Mouse (Mus musculus) megakaryocyte, embryonic 14.5 days (primary cell): ENCODE data around the gene Etnk1.

ENCODE experiments used
- FLI1 ChIP-seq: IDR thresholded peaks from 2 replicates; pipeline ENCODE4 v1.6.1; 2012; ENCODE audit warnings: low read length, inconsistent platforms, mixed read lengths
- GATA1 ChIP-seq: IDR thresholded peaks from 3 replicates; pipeline ENCODE4 v1.6.1; 2012; ENCODE audit warnings: mixed read lengths, low read length, inconsistent platforms, borderline replicate concordance

GRCm38 (mm10) chr6:143140884-143141283, 26.1 kb upstream of the Etnk1 start:
- TF ChIP-seq GATA1 (no peak), FLI1 (no peak)
